Mouse (Mus musculus) midbrain, postnatal 0 days (tissue): ENCODE measurements at regions not wholly inside any gene's neighbourhood (a gene's known extent, or its start where the extent isn't known, plus 50 kb on each side); places are given as distances from the start of the nearest gene placed in this dataset.

ENCODE experiments used
- ATAC-seq: fragments of 200-750 bp; cut with Nextera tagmentation; 2 replicates; pipeline ENCODE4 v1.8.0; 2017; ENCODE audit warnings: moderate number of reproducible peaks, mild to moderate bottlenecking, moderate TSS enrichment, moderate library complexity; ENCODE audit not compliant: low FRiP score
- DNase-seq: peaks from one replicate; pipeline ENCODE4 v3.0.0-alpha.2; 2015; ENCODE audit warnings: low spot score
- H3K27ac ChIP-seq: fragments of 300-500 bp; sonication (generic); 2 replicates; pipeline ENCODE4 v1.5.1; 2014; ENCODE audit warnings: low read depth, mild to moderate bottlenecking, low read length, mixed read lengths
- H3K27me3 ChIP-seq: fragments of 300-500 bp; sonication (generic); 2 replicates; pipeline ENCODE4 v1.6.1; 2014; ENCODE audit warnings: low read length, control low read depth, mixed read lengths; ENCODE audit not compliant: insufficient read depth
- H3K36me3 ChIP-seq: fragments of 300-500 bp; sonication (generic); 2 replicates; pipeline ENCODE4 v1.6.1; 2014; ENCODE audit warnings: low read length, control low read depth, mixed read lengths; ENCODE audit not compliant: insufficient read depth
- H3K4me1 ChIP-seq: fragments of 300-500 bp; sonication (generic); 2 replicates; pipeline ENCODE4 v1.6.1; 2014; ENCODE audit warnings: mild to moderate bottlenecking, control low read depth, antibody characterized with exemption, low read length, mixed read lengths; ENCODE audit not compliant: insufficient read depth
- H3K4me2 ChIP-seq: fragments of 300-500 bp; sonication (generic); 2 replicates; pipeline ENCODE4 v1.6.1; 2014; ENCODE audit warnings: low read depth, mild to moderate bottlenecking, low read length, mixed read lengths; ENCODE audit not compliant: poor library complexity, severe bottlenecking
- H3K4me3 ChIP-seq: fragments of 300-500 bp; sonication (generic); 2 replicates; pipeline ENCODE4 v1.5.1; 2014; ENCODE audit warnings: low read depth, mild to moderate bottlenecking, low read length, moderate library complexity
- H3K9ac ChIP-seq: fragments of 300-500 bp; sonication (generic); replicated peaks from 2 replicates; pipeline ENCODE4 v1.6.1; 2014; ENCODE audit warnings: mild to moderate bottlenecking, low read length, moderate library complexity, mixed read lengths; ENCODE audit not compliant: poor library complexity, severe bottlenecking
- H3K9me3 ChIP-seq: fragments of 300-500 bp; sonication (generic); 2 replicates; pipeline ENCODE4 v1.6.1; 2016; ENCODE audit warnings: low read length, control low read depth
- CTCF ChIP-seq: IDR thresholded peaks from 2 replicates; pipeline ENCODE4 v1.5.1; 2016; ENCODE audit warnings: antibody characterized with exemption, mild to moderate bottlenecking
- WGBS: fragments of 180-500 bp; shearing (Covaris S2); extraction: QIAGEN DNeasy Blood & Tissue Kit; methylation state at CpG from one replicate; pipeline ENCODE4 v1.1.7; 2014; 5-methylcytosine and 5-hydroxymethylcytosine counted together

GRCm38 (mm10) chr15:27358441-27358840, 108.0 kb upstream of the Ank start:
- no peak overlapping the region for H3K4me2 ChIP-seq
- no peaks in the 10 kb centered on the region for H3K9me3 ChIP-seq
- no peak for TF ChIP-seq CTCF
- no peaks in the 10 kb centered on the region for H3K36me3 ChIP-seq
- no peak overlapping the region for H3K9ac ChIP-seq
- no peaks in the 10 kb centered on the region for H3K27me3 ChIP-seq
- no peak overlapping the region for H3K27ac ChIP-seq
- H3K4me3 ChIP-seq = no peak overlapping the region
- no peak for ATAC-seq
- peak; percentile 28 for DNase-seq
- 67% methylated on average over 6 of the region's 6 CpGs for WGBS
- H3K4me1 ChIP-seq = no peaks in the 10 kb centered on the region

GRCm38 (mm10) chr15:27359271-27359670, 107.2 kb upstream of the Ank start:
- H3K36me3 ChIP-seq = no peaks in the 10 kb centered on the region
- ATAC-seq (no peak), DNase-seq (no peak)
- no peak overlapping the region for H3K4me3 ChIP-seq
- no peaks in the 10 kb centered on the region for H3K9me3 ChIP-seq
- H3K4me1 ChIP-seq = no peaks in the 10 kb centered on the region
- no peak overlapping the region for H3K27ac ChIP-seq
- H3K9ac ChIP-seq = no peak overlapping the region
- no peak for TF ChIP-seq CTCF
- H3K4me2 ChIP-seq = no peak overlapping the region
- H3K27me3 ChIP-seq = no peaks in the 10 kb centered on the region
- 55% methylated on average over 1 of the region's 1 CpGs for WGBS

GRCm38 (mm10) chr15:27374517-27374916, 92.0 kb upstream of the Ank start:
- H3K4me1 ChIP-seq = no peaks in the 10 kb centered on the region
- H3K27ac ChIP-seq = no peak overlapping the region
- H3K9ac ChIP-seq = no peak overlapping the region
- no peak for TF ChIP-seq CTCF
- ATAC-seq (no peak), DNase-seq (no peak)
- no peaks in the 10 kb centered on the region for H3K36me3 ChIP-seq
- no peak overlapping the region for H3K4me2 ChIP-seq
- no peaks in the 10 kb centered on the region for H3K9me3 ChIP-seq
- no peak overlapping the region for H3K4me3 ChIP-seq
- H3K27me3 ChIP-seq = no peaks in the 10 kb centered on the region
- 74% methylated on average over 1 of the region's 1 CpGs for WGBS

GRCm38 (mm10) chr15:27378601-27379094, 87.8 kb upstream of the Ank start:
- DNase-seq = no peak
- no peak for ATAC-seq

GRCm38 (mm10) chr15:27380436-27380945, 86.0 kb upstream of the Ank start:
- no peak overlapping the region for H3K4me3 ChIP-seq
- TF ChIP-seq CTCF = no peak
- no peak overlapping the region for H3K4me2 ChIP-seq
- H3K27me3 ChIP-seq = no peaks in the 10 kb centered on the region
- WGBS = 47% methylated on average over 4 of the region's 4 CpGs
- H3K9ac ChIP-seq = no peak overlapping the region
- H3K36me3 ChIP-seq = no peaks in the 10 kb centered on the region
- H3K4me1 ChIP-seq = no peaks in the 10 kb centered on the region
- no peaks in the 10 kb centered on the region for H3K9me3 ChIP-seq
- no peak for ATAC-seq
- DNase-seq = no peak
- no peak overlapping the region for H3K27ac ChIP-seq

More at GRCm38 (mm10) chr15:27378601-27379094, 87.8 kb upstream of the Ank start:
- 73% methylated on average over 3 of the region's 3 CpGs for WGBS
- H3K27ac ChIP-seq = no peak overlapping the region
- TF ChIP-seq CTCF = no peak
- H3K4me2 ChIP-seq = no peak overlapping the region
- no peaks in the 10 kb centered on the region for H3K27me3 ChIP-seq
- H3K4me3 ChIP-seq = no peak overlapping the region
- no peak overlapping the region for H3K9ac ChIP-seq
- no peaks in the 10 kb centered on the region for H3K9me3 ChIP-seq
- H3K4me1 ChIP-seq = no peaks in the 10 kb centered on the region
- H3K36me3 ChIP-seq = no peaks in the 10 kb centered on the region

- H3K27me3 ChIP-seq = no peaks in the 10 kb centered on the region
- no peak overlapping the region for H3K4me2 ChIP-seq
- no peak for ATAC-seq
- H3K27ac ChIP-seq = no peak overlapping the region
- no peaks in the 10 kb centered on the region for H3K36me3 ChIP-seq
- TF ChIP-seq CTCF = no peak
- WGBS = 89% methylated on average over 2 of the region's 2 CpGs
- H3K4me1 ChIP-seq = no peaks in the 10 kb centered on the region
- no peak overlapping the region for H3K4me3 ChIP-seq
- H3K9me3 ChIP-seq = no peaks in the 10 kb centered on the region
- DNase-seq = no peak
- no peak overlapping the region for H3K9ac ChIP-seq
Observed at GRCm38 (mm10) chr15:27381565-27381964, 84.9 kb upstream of the Ank start.
